Mouse (Mus musculus): ENCODE measurements around the gene Cacng7.
"Not testable (repeated sequence)": the region's sequence is repeated elsewhere in the genome, so short reads cannot be mapped to it uniquely, and the experiment has no call there.

DNA sequence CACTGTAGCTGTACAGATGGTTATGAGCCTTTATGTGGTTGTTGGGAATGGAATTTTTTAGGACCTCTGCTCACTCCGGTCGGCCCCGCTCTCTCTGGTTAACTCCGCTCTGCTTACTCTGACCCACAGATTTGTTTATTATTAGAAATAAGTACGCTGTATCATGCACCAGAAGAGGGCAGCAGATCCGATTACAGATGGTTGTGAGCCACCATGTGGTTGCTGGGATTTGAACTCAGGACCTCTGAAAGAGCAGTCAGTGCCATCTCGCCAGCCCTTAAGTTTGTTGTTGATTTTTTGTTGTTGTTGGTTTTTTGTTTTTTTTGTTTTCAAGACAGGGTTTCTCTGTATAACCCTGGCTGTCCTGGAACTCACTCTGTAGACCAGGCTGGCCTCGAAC is 65.6 kb downstream of the Cacng7 start:
- TF ChIP-seq GATA1, TAL1 (IDR thresholded peaks at IDR 0.05; ENCODE audit: low read length): not testable (repeated sequence)

Measured in erythroblast, embryonic 14.5 days (primary cell).